Mouse (Mus musculus): ENCODE measurements at regions not wholly inside any gene's neighbourhood (a gene's known extent, or its start where the extent isn't known, plus 50 kb on each side); places are given as distances from the start of the nearest gene placed in this dataset.

- intact Hi-C loops (cut with DNase I), result no loop called here
- no peak for DNase-seq
Measured at GRCm38 (mm10) chr2:74014201-74014600, 103.1 kb upstream of the Atp5g3 start.

- intact Hi-C loops (cut with DNase I), result no loop called here
- no peak for DNase-seq
Measured at GRCm38 (mm10) chr2:73998531-73998930, 87.4 kb upstream of the Atp5g3 start.

GRCm38 (mm10) chr2:73996986-73997385 is 85.9 kb upstream of the Atp5g3 start:
- DNase-seq, result no peak
- intact Hi-C loops (cut with DNase I), result no loop called here

- no peak for DNase-seq
- intact Hi-C loops (cut with DNase I), result no loop called here
Measured at GRCm38 (mm10) chr2:73991818-73992217, 80.7 kb upstream of the Atp5g3 start.

GRCm38 (mm10) chr2:73987441-73988105 is 76.4 kb upstream of the Atp5g3 start:
- intact Hi-C loops (cut with DNase I), result no loop called here
- peak; percentile 35 for DNase-seq

GRCm38 (mm10) chr2:73985911-73986250 is 74.8 kb upstream of the Atp5g3 start:
- DNase-seq, result peak; percentile 13
- intact Hi-C loops (cut with DNase I), result no loop called here

GRCm38 (mm10) chr2:73985238-73985910 is 74.2 kb upstream of the Atp5g3 start:
- DNase-seq, result peak; percentile 20
- intact Hi-C loops (cut with DNase I), result no loop called here

- DNase-seq, result no peak
- intact Hi-C loops (cut with DNase I), result no loop called here
Measured at GRCm38 (mm10) chr2:73983166-73983565, 72.0 kb upstream of the Atp5g3 start.

GRCm38 (mm10) chr2:73978072-73978471 is 66.9 kb upstream of the Atp5g3 start:
- no peak for DNase-seq
- intact Hi-C loops (cut with DNase I), result no loop called here

- DNase-seq, result no peak
- intact Hi-C loops (cut with DNase I), result no loop called here
Measured at GRCm38 (mm10) chr2:73973774-73974173, 62.6 kb upstream of the Atp5g3 start.

- intact Hi-C loops (cut with DNase I), result loop anchor here (5.0 kb wide), 1 partner anchor 695 kb away; no protein-coding TSS in a partner anchor
- DNase-seq, result no peak
Measured at GRCm38 (mm10) chr2:73967618-73968017, 56.5 kb upstream of the Atp5g3 start.

GRCm38 (mm10) chr2:73965595-73965994 is 54.5 kb upstream of the Atp5g3 start:
- DNase-seq, result peak; percentile 49
- intact Hi-C loops (cut with DNase I), result loop anchor here (5.0 kb wide), 1 partner anchor 697 kb away; no protein-coding TSS in a partner anchor

All from left cerebral cortex, postnatal 4 days (tissue).